Mouse (Mus musculus) liver, embryonic 13.5 days (tissue): ENCODE data around the gene Tspan9. TPM values are rescaled to one million over a fixed set of nuclear protein-coding genes. Genes with fewer than 3 reads are reported as not detected.

ENCODE experiments used
- ATAC-seq: fragments of 200-750 bp; cut with Nextera tagmentation; 2 replicates; pipeline ENCODE4 v1.8.0; 2017; ENCODE audit warnings: low read depth, mild to moderate bottlenecking, moderate number of reproducible peaks, moderate library complexity
- DNase-seq: peaks from one replicate; pipeline ENCODE4 v3.0.0; 2022
- H3K27ac ChIP-seq: fragments of 300-500 bp; sonication (generic); 2 replicates; pipeline ENCODE4 v1.5.1; 2015; ENCODE audit warnings: moderate library complexity, mild to moderate bottlenecking, inconsistent platforms
- H3K27me3 ChIP-seq: fragments of 300-500 bp; sonication (generic); 2 replicates; pipeline ENCODE4 v1.6.1; 2015; ENCODE audit warnings: mild to moderate bottlenecking, inconsistent platforms
- H3K36me3 ChIP-seq: fragments of 300-500 bp; sonication (generic); 2 replicates; pipeline ENCODE4 v1.6.1; 2015; ENCODE audit warnings: mild to moderate bottlenecking, inconsistent platforms
- H3K4me1 ChIP-seq: fragments of 300-500 bp; sonication (generic); replicated peaks from 2 replicates; pipeline ENCODE4 v1.6.1; 2015; ENCODE audit warnings: inconsistent platforms
- H3K4me2 ChIP-seq: fragments of 300-500 bp; sonication (generic); 2 replicates; pipeline ENCODE4 v1.6.1; 2015; ENCODE audit warnings: inconsistent platforms, mild to moderate bottlenecking, moderate library complexity
- H3K4me3 ChIP-seq: fragments of 300-500 bp; sonication (generic); replicated peaks from 2 replicates; pipeline ENCODE4 v1.5.1; 2015; ENCODE audit warnings: mild to moderate bottlenecking, inconsistent platforms
- H3K9ac ChIP-seq: fragments of 300-500 bp; sonication (generic); 2 replicates; pipeline ENCODE4 v1.6.1; 2015; ENCODE audit warnings: mild to moderate bottlenecking, inconsistent platforms
- H3K9me3 ChIP-seq: fragments of 300-500 bp; sonication (generic); replicated peaks from 2 replicates; pipeline ENCODE4 v1.6.1; 2016; ENCODE audit warnings: inconsistent platforms
- WGBS: fragments of 180-500 bp; shearing (Covaris S2); methylation state at CpG from one replicate; pipeline ENCODE4 v1.1.7; 2015; ENCODE audit not compliant: insufficient replicate concordance; 5-methylcytosine and 5-hydroxymethylcytosine counted together
- polyA plus RNA-seq: library from polyadenylated mRNA; unstranded; fragments of >200 nt; fragmentation: Nextera tagmentation; extraction: Ambion mirVana; gene quantifications from 2 replicates; pipeline ENCODE4 v1.2.1, GENCODE M21; 2015

The Tspan9 gene
- polyA plus RNA-seq, 1 experiment from 2014 or later: 16.9 TPM

DNA sequence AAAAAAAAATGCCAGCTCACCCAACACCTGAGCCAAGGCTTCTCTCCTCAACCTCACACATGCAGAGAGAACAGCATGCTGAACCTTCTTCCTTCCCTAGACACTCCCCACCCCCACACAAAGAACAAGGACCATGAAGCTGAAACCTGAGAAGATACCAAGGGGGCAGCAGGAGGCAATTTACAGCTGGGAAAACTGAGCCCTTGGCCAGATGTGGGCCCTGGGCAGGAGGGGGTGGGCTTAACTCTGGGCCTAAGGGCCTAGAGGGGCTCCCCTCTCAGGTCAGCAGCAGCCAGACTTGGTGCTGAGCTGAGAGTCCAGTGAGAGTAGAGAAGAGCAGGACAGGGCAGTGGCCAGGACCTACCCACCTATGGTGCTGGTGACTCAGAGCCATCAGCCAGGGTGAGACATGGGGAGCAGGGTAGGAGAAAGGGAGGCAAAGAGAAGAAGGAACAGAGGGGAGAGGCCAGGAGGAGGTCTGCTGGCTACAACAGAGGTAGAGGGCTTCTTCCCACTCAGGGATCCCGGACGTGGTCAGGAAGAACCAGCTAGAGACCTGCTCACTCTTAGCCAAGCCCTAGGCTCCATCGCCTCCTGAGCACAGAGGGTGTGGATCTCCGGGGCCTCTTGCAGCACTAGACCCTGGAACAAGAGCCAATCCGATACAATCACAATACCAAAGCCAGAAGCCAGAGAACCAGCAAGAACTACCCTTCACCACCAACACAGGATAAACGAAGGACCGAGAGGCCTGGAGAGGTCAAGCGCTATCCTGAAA lies 54.5 kb downstream of the Tspan9 start:
- Histone ChIP-seq H3K36me3 (no peaks in the 10 kb centered on the region), H3K9me3 (no peaks in the 10 kb centered on the region), H3K4me2 (no peak overlapping the region), H3K27me3 (no peaks in the 10 kb centered on the region), H3K4me1 (0 out of 2 replicates have a peak, but pooled peaks cover 4% of the 10 kb centered on the region), H3K9ac (no peak overlapping the region), H3K4me3 (no peak overlapping the region), H3K27ac (no peak overlapping the region)
- DNase-seq: no peak
- 73% methylated on average over 8 of the region's 8 CpGs for WGBS
- ATAC-seq: no peak

DNA sequence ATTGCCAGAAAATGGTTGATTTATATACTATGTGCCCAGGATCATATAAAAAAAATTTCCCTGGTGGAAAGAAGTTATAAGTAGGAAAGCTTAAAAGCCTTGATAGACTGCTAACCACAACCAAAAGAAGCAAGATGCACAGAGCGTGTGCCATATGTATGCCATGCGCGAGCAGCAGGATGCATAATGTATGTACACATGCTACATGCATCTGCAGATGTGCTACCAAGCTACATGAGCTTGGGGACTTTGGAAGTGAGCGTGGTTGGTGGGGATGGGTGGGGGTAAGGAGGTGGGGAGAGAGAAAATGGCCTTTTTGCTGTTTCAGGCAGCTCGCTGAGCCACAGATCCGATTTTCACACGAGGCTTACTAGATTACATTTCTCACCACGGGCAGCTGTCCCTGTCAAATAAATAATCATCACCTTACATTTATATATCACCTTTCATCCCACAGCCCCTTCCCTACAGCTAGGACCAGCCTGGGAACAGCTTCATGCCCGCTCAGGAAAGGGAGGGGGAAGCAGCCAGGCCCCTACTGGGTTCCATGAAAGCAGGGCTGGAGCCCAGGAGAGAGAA lies 57.8 kb downstream of the Tspan9 start:
- no peak for ATAC-seq
- Histone ChIP-seq H3K4me1 (no peaks in the 10 kb centered on the region), H3K27ac (no peak overlapping the region), H3K27me3 (no peaks in the 10 kb centered on the region), H3K9ac (no peak overlapping the region), H3K4me3 (no peak overlapping the region), H3K36me3 (no peaks in the 10 kb centered on the region), H3K9me3 (no peaks in the 10 kb centered on the region), H3K4me2 (no peak overlapping the region)
- WGBS: 61% methylated on average over 9 of the region's 9 CpGs
- DNase-seq: no peak

DNA sequence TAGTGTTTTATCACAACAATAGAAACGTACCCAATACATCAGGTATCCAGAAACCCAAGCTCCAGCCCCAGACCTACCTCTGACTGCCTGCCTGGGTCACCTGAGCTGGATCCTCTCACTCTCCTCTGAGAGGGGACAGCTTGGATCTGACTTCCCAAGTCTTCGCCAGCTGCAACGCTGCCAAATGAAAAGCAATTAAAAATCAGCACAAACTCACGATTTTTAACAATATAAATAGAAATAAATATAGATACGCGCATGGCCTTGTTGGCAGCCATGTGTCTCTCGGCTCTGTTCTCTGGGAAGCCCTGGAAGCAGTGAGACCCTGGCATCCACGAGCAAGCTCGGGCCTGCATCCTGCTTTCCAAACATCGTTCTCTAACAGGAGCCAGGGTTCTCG lies 60.1 kb downstream of the Tspan9 start:
- no peaks in the 10 kb centered on the region for H3K4me1 ChIP-seq
- no peak overlapping the region for H3K9ac ChIP-seq
- ATAC-seq: no peak
- no peak overlapping the region for H3K4me3 ChIP-seq
- H3K4me2 ChIP-seq: no peak overlapping the region
- no peaks in the 10 kb centered on the region for H3K27me3 ChIP-seq
- WGBS: 69% methylated on average over 11 of the region's 11 CpGs
- no peaks in the 10 kb centered on the region for H3K36me3 ChIP-seq
- no peak for DNase-seq
- no peak overlapping the region for H3K27ac ChIP-seq
- no peaks in the 10 kb centered on the region for H3K9me3 ChIP-seq

DNA sequence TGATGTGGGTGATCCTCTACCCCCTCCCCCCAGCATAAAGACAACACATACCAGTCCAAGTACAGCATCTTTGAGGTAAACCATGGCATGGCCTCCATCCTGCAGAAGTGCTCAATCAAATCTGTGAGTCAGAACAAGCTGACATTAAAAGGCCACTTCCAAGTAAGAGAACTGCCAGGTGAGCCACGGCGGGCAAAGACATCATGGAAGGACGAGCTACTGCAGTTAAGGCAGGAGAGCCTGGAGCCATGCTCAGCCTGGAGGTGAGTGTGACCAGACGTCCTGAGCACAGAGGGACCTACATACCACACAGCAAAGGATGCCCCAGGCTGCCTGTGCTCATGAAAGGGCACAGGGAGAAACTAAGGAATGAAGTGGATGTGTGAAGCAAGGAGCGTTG lies 61.6 kb downstream of the Tspan9 start:
- Histone ChIP-seq H3K36me3 (no peaks in the 10 kb centered on the region), H3K9ac (no peak overlapping the region), H3K27me3 (no peaks in the 10 kb centered on the region), H3K9me3 (no peaks in the 10 kb centered on the region), H3K4me1 (no peaks in the 10 kb centered on the region), H3K27ac (no peak overlapping the region), H3K4me2 (no peak overlapping the region), H3K4me3 (no peak overlapping the region)
- DNase-seq (no peak), ATAC-seq (no peak)
- 62% methylated on average over 5 of the region's 5 CpGs for WGBS

DNA sequence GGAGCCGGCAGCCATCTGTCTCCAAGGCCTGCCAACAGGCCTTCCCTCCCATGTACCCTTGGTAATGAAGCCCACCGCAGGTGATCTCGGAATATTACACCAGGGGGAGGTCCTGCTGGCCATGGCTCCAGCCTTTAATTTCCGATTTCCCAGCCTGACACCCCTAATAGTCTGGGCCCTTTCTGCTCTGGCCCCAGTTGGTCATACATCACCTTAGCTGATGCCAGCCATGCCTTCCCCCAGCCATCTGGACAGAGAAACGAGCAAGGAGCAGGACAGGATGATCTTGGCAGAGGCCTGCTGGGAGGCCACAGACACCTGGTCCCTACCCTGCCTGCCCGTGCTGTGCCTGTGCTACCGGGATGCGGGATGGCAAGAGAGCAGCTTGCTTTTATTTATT lies 62.1 kb downstream of the Tspan9 start:
- no peaks in the 10 kb centered on the region for H3K27me3 ChIP-seq
- H3K4me1 ChIP-seq: no peaks in the 10 kb centered on the region
- H3K9me3 ChIP-seq: no peaks in the 10 kb centered on the region
- no peak for ATAC-seq
- H3K36me3 ChIP-seq: no peaks in the 10 kb centered on the region
- no peak overlapping the region for H3K4me2 ChIP-seq
- H3K4me3 ChIP-seq: no peak overlapping the region
- DNase-seq: no peak
- WGBS: 74% methylated on average over 8 of the region's 8 CpGs
- no peak overlapping the region for H3K27ac ChIP-seq
- no peak overlapping the region for H3K9ac ChIP-seq

DNA sequence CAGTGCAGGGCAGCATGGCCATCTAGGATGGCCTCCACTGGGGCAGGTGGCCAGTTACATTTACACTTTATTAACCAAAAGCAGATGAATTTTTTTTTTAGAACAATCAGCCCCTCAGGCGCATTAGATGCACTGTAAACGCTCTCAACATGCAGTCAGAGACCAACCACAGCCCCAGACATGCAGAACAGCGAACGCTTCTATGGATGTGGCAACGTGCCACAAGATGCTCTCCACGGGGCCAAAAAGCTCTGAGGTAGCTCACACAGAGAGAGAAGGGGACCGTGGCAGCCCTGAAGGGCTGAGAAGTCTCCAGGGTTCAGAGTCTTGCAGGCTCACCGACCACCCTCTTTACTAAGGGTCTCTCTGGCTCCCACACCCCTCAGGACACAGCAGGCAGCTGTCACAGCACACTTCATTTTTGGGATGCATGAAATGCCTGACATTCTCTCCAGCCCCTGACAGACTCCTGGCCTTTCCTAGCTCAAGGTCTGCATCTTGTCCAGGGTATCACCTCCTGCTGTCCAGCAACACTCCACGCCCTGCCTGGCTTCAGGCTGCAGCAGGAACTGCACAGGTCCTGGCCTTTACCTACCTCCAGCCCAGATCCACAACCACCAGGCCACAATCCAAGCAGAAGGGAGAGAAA lies 63.7 kb downstream of the Tspan9 start:
- Histone ChIP-seq H3K9ac (no peak overlapping the region), H3K4me1 (no peaks in the 10 kb centered on the region), H3K4me3 (no peak overlapping the region), H3K9me3 (no peaks in the 10 kb centered on the region), H3K4me2 (no peak overlapping the region), H3K27ac (no peak overlapping the region), H3K36me3 (no peaks in the 10 kb centered on the region), H3K27me3 (no peaks in the 10 kb centered on the region)
- no peak for DNase-seq
- 58% methylated on average over 9 of the region's 9 CpGs for WGBS
- no peak for ATAC-seq

DNA sequence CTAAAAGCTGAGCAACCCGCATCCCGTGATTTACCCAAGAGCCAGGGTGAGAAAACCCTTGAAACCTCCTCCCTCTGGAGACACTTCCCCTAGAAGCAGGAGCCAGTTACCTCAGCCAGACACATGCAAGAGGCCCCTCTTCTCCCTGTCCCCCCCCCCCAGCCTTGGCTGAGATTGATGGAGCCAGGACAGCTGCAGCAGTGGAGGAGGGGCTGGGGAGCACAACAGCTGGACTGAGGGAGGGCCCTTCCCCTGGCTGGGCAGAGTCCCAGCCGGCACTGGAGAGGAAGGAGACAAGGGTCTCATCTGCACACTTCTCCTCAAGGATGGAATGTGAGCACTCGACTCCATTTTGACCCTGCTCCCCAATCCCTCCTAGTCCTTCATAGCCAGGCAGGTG lies 64.9 kb downstream of the Tspan9 start:
- no peak for DNase-seq
- H3K36me3 ChIP-seq: no peaks in the 10 kb centered on the region
- 51% methylated on average over 4 of the region's 4 CpGs for WGBS
- no peaks in the 10 kb centered on the region for H3K9me3 ChIP-seq
- ATAC-seq: no peak
- H3K4me2 ChIP-seq: no peak overlapping the region
- H3K27ac ChIP-seq: no peak overlapping the region
- H3K9ac ChIP-seq: no peak overlapping the region
- H3K4me1 ChIP-seq: 0 out of 2 replicates have a peak, but pooled peaks cover 3% of the 10 kb centered on the region
- H3K4me3 ChIP-seq: no peak overlapping the region
- no peaks in the 10 kb centered on the region for H3K27me3 ChIP-seq

DNA sequence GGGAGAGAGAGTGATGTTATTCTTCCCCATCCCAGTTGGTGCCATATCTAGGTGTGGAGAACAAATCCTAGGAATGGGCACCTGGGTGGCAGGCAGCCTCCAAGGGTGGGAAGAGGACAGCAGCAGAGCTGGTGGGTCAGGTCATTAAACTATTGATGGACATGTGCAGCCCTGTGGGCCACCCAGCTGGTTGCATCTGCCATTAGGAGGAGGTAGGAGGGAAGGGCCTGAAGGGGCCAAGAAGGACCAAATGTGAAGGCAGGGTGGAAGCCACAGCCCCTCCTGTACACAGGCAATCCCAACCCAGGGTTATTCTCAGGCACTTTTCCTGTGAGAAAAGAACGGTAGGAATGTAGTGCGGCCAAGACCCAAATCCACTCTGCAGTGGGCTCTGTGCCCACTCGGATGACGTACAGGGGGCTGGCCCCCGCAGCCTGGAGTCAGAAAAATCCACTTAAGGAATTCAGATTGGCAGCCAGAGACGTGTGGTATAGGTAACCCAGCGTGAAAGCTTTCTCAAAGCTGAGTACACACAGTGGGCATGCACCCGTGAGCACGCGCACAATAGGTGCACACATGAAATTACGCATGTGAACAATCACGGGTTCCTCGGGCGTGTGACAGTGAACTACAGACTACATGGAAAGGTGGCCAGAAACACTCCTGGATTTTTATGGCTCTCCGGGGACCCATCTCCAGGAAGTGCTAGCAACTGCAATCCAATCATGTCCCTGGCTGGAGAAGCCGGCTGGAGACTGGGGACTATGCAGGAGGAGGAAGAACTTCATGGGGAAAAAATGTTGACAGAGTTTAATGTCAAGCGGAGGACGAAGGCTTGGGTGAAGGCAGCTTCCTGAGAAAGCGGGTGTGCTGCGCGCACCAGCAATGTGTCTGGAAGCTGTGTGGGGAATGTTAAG lies 67.0 kb downstream of the Tspan9 start:
- Histone ChIP-seq H3K4me2 (no peak overlapping the region), H3K27me3 (no peaks in the 10 kb centered on the region), H3K27ac (no peak overlapping the region), H3K4me1 (0 out of 2 replicates have a peak, but pooled peaks cover 3% of the 10 kb centered on the region), H3K9ac (no peak overlapping the region), H3K9me3 (no peaks in the 10 kb centered on the region), H3K4me3 (no peak overlapping the region), H3K36me3 (no peaks in the 10 kb centered on the region)
- ATAC-seq (no peak), DNase-seq (no peak)
- WGBS: 80% methylated on average over 21 of the region's 21 CpGs

DNA sequence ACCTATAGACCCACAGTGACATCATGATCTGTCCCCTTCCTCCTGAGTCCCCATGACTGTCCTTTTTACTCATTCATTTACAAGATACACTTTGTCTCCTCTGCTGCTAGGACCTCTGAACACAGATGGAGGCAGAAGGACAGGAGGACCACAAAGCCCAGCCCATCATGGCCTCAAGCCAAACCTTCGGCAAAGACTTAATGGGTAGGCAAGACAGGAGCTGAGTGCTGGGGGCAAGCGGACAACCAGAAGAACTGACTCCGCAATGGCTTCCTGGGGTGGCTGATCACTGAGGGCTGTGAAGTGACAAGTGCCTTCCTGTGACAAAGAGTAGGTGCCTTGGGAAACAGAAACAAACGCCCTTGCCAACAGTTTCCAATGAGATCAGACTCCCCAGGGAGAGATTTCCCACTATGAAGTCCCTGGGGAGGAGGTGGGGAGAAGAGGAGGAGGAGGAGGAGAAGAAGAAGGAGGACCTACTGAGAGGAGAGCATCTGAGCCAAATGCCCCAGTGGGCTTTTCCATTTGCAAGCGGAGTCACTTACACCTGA lies 67.9 kb downstream of the Tspan9 start:
- Histone ChIP-seq H3K27me3 (no peaks in the 10 kb centered on the region), H3K27ac (no peak overlapping the region), H3K9ac (no peak overlapping the region), H3K9me3 (no peaks in the 10 kb centered on the region), H3K36me3 (no peaks in the 10 kb centered on the region), H3K4me2 (no peak overlapping the region), H3K4me3 (no peak overlapping the region), H3K4me1 (0 out of 2 replicates have a peak, but pooled peaks cover 3% of the 10 kb centered on the region)
- ATAC-seq: no peak
- 60% methylated on average over 5 of the region's 5 CpGs for WGBS
- no peak for DNase-seq

DNA sequence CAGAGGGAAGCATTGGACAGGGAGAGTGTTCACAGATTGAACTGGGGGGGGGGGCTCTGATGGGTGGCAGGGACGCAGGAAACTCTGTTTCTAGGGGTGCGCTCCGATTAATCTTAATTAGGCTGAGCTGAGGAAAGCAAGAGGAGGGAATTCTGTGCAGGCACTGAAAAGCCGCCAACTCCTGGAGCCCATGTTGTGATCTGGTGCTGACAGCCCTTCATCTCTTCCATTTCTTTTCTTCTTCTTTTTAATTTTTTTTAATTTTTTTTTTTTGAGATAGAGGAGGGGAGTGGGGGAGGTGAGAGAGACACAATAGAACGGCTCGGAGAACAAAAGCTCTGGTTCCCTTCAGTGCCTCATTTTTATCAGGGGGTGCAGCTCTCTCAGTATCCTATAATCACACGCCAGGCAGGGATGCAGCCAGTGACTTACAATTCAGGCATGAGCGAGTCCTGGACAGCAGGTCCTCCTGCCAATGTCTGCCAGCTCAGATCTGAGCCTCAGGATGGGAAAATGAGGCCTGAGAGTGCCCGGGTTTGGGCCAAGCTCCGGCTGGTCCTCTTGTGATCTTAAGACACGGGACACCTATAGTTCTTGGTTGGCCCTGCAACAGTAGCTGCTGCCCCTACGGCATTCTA lies 72.4 kb downstream of the Tspan9 start:
- no peaks in the 10 kb centered on the region for H3K9me3 ChIP-seq
- no peak overlapping the region for H3K27ac ChIP-seq
- DNase-seq: no peak
- no peak overlapping the region for H3K4me2 ChIP-seq
- ATAC-seq: no peak
- WGBS: 69% methylated on average over 12 of the region's 12 CpGs
- H3K27me3 ChIP-seq: no peaks in the 10 kb centered on the region
- peaks cover 10% of the 10 kb centered on the region for H3K4me1 ChIP-seq
- H3K9ac ChIP-seq: no peak overlapping the region
- H3K36me3 ChIP-seq: no peaks in the 10 kb centered on the region
- H3K4me3 ChIP-seq: no peak overlapping the region
